Mouse (Mus musculus) neutrophil, adult 65 days (primary cell): Measurements from ENCODE around the gene Serpina16. TPM values are rescaled to one million over a fixed set of nuclear protein-coding genes. Genes with fewer than 3 reads are reported as not detected.

Experiments used
- total RNA-seq: library from RNA; stranded (reverse); gene quantifications from 2 replicates; pipeline ENCODE4 v1.2.4, GENCODE M21; 2023

Gene Serpina16
- not detected in 2 replicates for total RNA-seq

DNA sequence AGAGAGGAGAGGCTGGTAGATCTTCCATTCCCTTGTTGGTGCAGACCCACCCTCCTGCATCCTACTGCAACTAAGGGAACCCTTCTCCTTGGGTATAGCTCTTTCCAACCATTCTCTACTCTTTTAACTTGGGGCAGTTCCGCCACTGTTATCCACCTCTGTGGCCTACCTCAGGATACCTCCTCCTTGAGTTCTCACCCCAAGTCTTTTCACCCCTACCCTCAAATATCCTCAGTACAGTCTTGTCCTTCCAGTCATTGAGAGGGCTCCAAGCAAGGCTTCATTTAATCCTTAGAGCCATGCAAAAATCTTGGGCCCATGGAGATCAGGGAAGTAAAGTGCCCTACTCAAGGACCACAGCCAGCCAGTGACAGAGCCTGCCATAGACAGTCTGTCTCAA lies at the start of gene Serpina16:
TSS of gene Serpina16 (minus strand) at position 101 of the 400 bp plus-strand sequence.

DNA sequence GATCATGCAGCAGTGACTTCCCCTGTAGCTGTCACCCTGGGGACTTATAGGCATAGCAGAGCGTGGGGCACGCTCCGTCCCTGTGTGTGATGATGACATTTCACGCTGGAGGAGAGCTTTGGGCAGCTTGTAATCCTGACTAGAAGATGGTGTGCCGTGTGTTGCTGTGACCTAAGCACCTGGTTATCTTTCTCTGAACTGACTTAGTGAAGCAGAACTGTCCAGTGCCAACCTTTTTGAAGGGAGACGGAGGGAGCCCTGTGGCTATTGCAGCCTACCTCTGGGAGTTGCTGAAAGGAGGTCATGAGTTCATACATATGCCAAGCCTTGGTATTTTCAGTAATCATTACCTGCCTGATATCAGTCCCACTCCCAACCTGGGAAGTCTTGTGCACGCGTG lies 19.5 kb upstream of the Serpina16 start, which contains the start of gene Serpina1f:
TSS of gene Serpina1f (minus strand) at position 101 of the 400 bp plus-strand sequence.

DNA sequence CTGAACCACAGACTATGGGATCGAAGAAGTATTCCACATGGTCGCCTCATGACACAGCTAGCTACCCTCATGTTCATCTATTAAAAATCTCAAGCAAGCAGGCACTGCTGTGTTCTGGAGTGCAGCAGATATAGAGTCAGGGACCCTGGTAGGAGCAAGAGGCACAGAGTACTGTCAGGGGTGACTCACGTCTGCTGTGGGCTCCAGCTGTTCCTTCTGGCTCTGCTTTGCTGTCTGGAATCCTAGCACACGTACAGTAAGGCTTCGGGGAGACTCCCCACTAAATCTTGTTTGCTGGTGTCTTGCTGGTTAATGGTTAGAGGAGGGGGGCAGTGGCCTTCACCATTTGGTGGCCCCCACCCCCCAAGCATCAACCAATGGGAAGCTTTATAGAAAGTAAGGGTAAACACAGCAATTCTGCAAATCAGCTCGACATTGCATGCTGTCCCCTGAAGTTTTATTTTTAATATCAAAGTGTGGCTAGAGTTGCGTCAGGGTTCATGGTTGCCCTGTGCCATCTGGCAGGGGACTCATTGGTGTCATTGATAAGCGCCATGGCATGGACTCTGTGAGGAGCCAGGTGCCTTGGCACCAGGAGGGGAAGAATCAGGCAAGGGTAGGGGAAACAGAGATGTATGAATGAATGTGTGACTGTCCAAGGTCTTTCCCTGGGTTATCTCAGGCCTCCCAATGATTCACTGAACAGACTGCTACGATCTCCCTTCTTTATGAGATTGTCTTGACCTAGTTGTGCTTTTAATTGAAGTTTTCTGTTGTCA lies 18.9 kb downstream of the Serpina16 start, which contains the start of gene Serpina6:
TSS of gene Serpina6 (minus strand) at position 365 of the 779 bp plus-strand sequence.

DNA sequence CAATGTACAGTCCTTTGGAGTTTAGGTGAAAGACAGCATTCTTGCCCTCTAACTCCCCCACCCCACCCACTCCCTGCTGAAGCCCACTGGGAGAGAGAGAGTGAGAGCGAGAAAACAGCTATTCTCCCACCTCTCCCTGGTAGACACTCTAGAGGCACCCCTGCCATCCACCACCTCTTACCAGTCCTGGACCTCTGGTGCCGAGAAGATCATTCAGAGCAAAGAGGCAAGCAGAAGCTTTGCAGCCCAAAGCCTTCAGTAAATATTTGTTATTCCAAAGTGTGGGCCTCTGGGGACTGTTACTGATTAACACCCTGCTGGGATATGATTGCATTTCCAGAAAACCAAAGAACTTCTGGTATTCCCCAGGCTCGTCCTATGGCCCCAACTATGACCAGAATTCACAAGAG lies 44.7 kb downstream of the Serpina16 start, which contains the start of gene Serpina10:
TSS of gene Serpina10 (minus strand) at position 242 of the 410 bp plus-strand sequence.

Other genes starting within 250 kb of the Serpina16 start
- gene Ifi27, start 241.9 kb downstream of the Serpina16 start, total RNA-seq, result 81.2 and 96.7 TPM in 2 replicates
- gene Ifi27l2a, start 232.5 kb downstream of the Serpina16 start, total RNA-seq, result 51.4 and 140 TPM in 2 replicates
- gene Ifi27l2b, start 218.9 kb downstream of the Serpina16 start, total RNA-seq, result not detected in 2 replicates
- 0.44 TPM in 1 of 2 replicates, not detected in the other for gene Ppp4r4, start 143.9 kb downstream of the Serpina16 start, total RNA-seq
- 0.13 TPM in 1 of 2 replicates, not detected in the other for gene Serpina10, start 44.7 kb downstream of the Serpina16 start, total RNA-seq
- not detected in 2 replicates for gene Serpina6, start 18.9 kb downstream of the Serpina16 start, total RNA-seq
- not detected in 2 replicates for gene Serpina1f, start 19.4 kb upstream of the Serpina16 start, total RNA-seq
- 0.48 TPM in 1 of 2 replicates, not detected in the other for gene Serpina1d, start 97.5 kb upstream of the Serpina16 start, total RNA-seq
- gene Serpina1b, start 154.2 kb upstream of the Serpina16 start, total RNA-seq, result 1.5 TPM in 1 of 2 replicates, not detected in the other
- 0.57 TPM in 1 of 2 replicates, not detected in the other for gene Serpina1a, start 187.4 kb upstream of the Serpina16 start, total RNA-seq
- 0.34 and 0.35 TPM in 2 replicates for gene Serpina1c, start 228.7 kb upstream of the Serpina16 start, total RNA-seq